Mouse (Mus musculus) spleen, adult 2 months (tissue): ENCODE data around the gene Trim8. TPM values are rescaled to one million over a fixed set of nuclear protein-coding genes. Genes with fewer than 3 reads are reported as not detected.

Experiments
- DNase-seq, 2 experiments: peaks; one replicate each; pipeline versions ENCODE4 v3.0.0 to v3.0.0-alpha.2; 2012 to 2021; ENCODE audit warnings: low spot score in 2 of 2, low read depth in 1 of 2
- H3K27ac ChIP-seq: fragments of 200-500 bp; 2 replicates; pipeline ENCODE4 v1.5.1; 2012; ENCODE audit warnings: low read length, inconsistent platforms; ENCODE audit not compliant: insufficient read depth
- H3K27me3 ChIP-seq: fragments of 200-500 bp; 2 replicates; pipeline ENCODE4 v1.6.1; 2012; ENCODE audit warnings: mild to moderate bottlenecking, moderate library complexity, low read length, inconsistent platforms; ENCODE audit not compliant: control insufficient read depth, insufficient read depth
- H3K36me3 ChIP-seq: fragments of 200-500 bp; 2 replicates; pipeline ENCODE4 v1.6.1; 2012; ENCODE audit warnings: mild to moderate bottlenecking, low read length, inconsistent platforms; ENCODE audit not compliant: control insufficient read depth, insufficient read depth
- H3K4me1 ChIP-seq: fragments of 200-500 bp; 2 replicates; pipeline ENCODE4 v1.6.1; 2011; ENCODE audit warnings: inconsistent platforms; ENCODE audit not compliant: control insufficient read depth, insufficient read depth, insufficient read length
- H3K4me3 ChIP-seq: fragments of 200-500 bp; 2 replicates; pipeline ENCODE4 v1.5.1; 2011; ENCODE audit warnings: mild to moderate bottlenecking, inconsistent platforms; ENCODE audit not compliant: insufficient read depth, insufficient read length; ENCODE audit errors: extremely low read depth
- CTCF ChIP-seq: fragments of 200-500 bp; IDR thresholded peaks from 2 replicates; pipeline ENCODE4 v1.5.1; 2011; ENCODE audit warnings: mild to moderate bottlenecking, inconsistent platforms; ENCODE audit not compliant: insufficient read depth, insufficient read length, insufficient replicate concordance; ENCODE audit errors: extremely low read depth
- POLR2A ChIP-seq: fragments of 200-500 bp; IDR thresholded peaks from 2 replicates; pipeline ENCODE4 v1.6.1; 2011; ENCODE audit warnings: low read depth, low read length, inconsistent platforms
- WGBS: fragments of 180-500 bp; shearing (Covaris S2); methylation state at CpG from one replicate; pipeline ENCODE4 v1.1.7; 2018; 5-methylcytosine and 5-hydroxymethylcytosine counted together
- polyA plus RNA-seq: library from polyadenylated mRNA; depleted of rRNA; stranded (reverse); fragments of >200 nt; gene quantifications from 2 replicates; pipeline ENCODE4 v1.2.3, GENCODE M21; 2012

Gene Trim8
- polyA plus RNA-seq, 1 experiment: 47.1 TPM

DNA sequence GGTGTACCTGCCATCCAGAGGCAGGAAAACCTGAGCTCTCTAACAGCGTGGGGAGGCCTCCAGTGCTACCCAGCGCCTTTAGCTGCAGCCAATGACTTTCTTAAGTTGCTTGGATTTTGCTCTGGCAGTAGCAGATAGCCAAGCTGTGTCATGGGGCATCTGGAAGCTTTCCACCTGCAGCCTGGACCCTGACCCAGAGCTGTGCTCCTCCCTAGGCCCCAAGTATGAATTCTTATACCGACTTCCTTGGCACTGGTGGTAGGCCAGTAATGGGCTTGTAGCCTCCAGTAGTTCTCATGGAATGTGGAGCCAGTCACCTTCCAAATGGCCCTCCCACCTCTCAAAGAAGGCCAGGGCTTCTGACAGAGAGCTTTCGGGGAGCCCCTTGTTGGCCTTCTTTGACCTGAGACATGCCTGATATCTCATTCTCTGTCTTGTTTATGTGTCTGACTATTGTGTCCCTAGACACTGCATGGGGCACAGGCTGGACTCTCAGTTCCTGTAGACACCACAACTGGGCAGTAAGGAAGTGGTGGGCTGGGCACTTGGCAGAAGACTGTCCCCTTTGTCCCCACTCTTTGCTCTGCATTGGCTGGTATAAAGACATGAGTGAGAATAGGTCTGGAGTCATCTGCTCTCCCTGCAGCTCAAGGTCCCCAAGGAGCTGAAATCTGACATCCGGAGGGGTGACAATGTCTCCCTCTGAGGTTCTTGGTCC is 45.3 kb upstream of the Trim8 start:
- Histone ChIP-seq H3K27ac (peak overlapping the region; percentile 19), H3K27me3 (no peaks in the 10 kb centered on the region), H3K4me1 (peaks cover 19% of the 10 kb centered on the region; the same call in 1 of the 2 replicates), H3K4me3 (no peak overlapping the region), H3K36me3 (peaks cover 6% of the 10 kb centered on the region; the same call in 1 of the 2 replicates)
- TF ChIP-seq CTCF: no peak
- TF ChIP-seq POLR2A: no peak
- DNase-seq: no peak
- WGBS: 61% methylated on average over 5 of the region's 5 CpGs

DNA sequence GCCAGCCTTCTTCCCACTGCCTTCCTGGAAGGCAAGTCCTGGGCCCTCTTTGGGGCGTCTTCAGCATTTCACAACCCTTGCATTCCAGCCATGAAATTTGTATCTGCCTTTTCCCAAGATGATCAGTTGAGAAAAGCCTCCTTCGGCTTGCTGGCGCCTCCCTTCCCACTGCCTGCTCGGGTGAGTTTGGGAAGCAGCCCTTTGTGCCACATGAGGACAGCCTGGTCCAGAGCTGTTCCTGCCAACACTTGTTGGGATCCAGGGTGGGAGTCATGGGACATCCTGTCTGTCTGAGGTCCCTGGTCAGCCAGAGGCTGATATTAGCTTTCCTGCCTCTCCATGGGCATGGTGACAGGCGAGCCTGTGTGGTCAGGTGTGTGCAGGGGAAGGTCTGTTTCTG is 43.7 kb upstream of the Trim8 start:
- Histone ChIP-seq H3K36me3 (peaks cover 3% of the 10 kb centered on the region; the same call in 1 of the 2 replicates), H3K4me1 (peaks cover 17% of the 10 kb centered on the region; the same call in 1 of the 2 replicates), H3K27me3 (no peaks in the 10 kb centered on the region), H3K27ac (no peak overlapping the region), H3K4me3 (no peak overlapping the region)
- TF ChIP-seq CTCF: no peak
- no peak for TF ChIP-seq POLR2A
- 87% methylated on average over 5 of the region's 5 CpGs for WGBS
- DNase-seq: no peak

DNA sequence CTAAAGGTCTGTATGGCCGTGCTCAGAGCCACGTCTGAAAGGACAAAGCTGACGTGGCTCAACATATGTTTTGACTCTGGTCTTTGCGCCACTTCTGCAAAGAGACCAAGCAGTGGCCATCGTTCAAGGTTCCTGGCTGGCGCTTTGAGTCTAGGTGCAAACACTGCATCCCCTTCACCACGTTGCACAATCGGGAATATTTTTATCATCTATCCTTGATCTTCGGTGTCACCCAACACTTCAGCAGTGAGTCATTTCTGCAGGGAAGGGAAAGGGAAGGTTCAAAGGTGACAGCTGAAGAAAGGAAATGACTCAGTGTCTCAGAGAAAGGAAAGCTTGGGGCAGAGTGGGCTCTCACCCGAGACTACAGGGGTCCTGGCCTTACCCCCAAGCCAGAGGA is 42.2 kb upstream of the Trim8 start:
- H3K36me3 ChIP-seq: peaks cover 3% of the 10 kb centered on the region; the same call in 1 of the 2 replicates
- 69% methylated on average over 10 of the region's 10 CpGs for WGBS
- peaks cover 11% of the 10 kb centered on the region; the same call in 1 of the 2 replicates for H3K4me1 ChIP-seq
- TF ChIP-seq POLR2A (no peak), CTCF (no peak)
- DNase-seq: no peak
- H3K4me3 ChIP-seq: no peak overlapping the region
- no peaks in the 10 kb centered on the region for H3K27me3 ChIP-seq
- no peak overlapping the region for H3K27ac ChIP-seq

DNA sequence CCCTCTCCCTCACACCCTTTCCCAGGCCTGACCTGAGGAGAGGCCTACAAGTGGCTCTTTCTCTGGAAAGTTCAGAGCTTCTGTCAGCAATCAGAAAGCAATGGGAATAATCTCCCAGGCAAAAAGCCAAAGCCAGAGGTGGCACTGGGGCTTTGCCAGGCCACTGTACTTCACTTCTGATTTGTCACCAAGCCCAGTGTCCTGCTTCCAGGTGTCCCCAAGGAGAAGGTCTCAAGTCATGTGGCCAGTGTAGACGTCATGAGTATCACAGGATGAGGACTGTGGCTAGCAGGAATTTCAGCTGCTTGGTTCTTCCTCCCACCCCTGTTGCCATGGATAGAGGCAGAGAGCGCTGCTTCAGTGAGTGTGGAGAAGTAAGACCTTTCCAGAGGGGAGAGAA is 41.6 kb upstream of the Trim8 start:
- Histone ChIP-seq H3K36me3 (peaks cover 3% of the 10 kb centered on the region; the same call in 1 of the 2 replicates), H3K27ac (no peak overlapping the region), H3K4me3 (no peak overlapping the region), H3K27me3 (no peaks in the 10 kb centered on the region), H3K4me1 (peaks cover 6% of the 10 kb centered on the region; the same call in 1 of the 2 replicates)
- TF ChIP-seq CTCF: no peak
- no peak for TF ChIP-seq POLR2A
- no peak for DNase-seq
- 80% methylated on average over 2 of the region's 2 CpGs for WGBS

DNA sequence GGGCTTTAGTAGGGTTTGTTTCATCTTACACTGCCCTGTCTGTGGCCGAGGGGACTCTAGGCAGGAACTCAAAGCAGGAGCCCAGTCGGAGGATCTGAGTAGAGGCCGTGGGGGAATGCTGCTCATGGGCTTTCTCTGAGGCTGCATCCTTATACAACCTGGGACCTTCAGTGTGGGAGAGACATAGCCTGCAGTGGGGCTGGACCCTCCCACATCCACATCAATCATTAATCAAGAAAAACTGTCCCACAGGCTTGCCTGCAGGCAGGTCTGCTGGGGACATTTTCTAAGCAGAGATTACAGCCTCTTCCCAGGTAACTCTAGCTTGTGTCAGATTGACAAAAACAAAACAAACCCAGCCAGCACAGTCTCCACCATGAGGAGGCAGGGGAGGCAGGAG is 38.9 kb upstream of the Trim8 start:
- no peaks in the 10 kb centered on the region for H3K27me3 ChIP-seq
- no peak overlapping the region for H3K27ac ChIP-seq
- no peak overlapping the region for H3K4me3 ChIP-seq
- peaks cover 17% of the 10 kb centered on the region; the same call in 1 of the 2 replicates for H3K4me1 ChIP-seq
- 95% methylated on average over 3 of the region's 3 CpGs for WGBS
- peaks cover 3% of the 10 kb centered on the region; the same call in 1 of the 2 replicates for H3K36me3 ChIP-seq
- no peak for DNase-seq
- TF ChIP-seq CTCF (no peak), POLR2A (no peak)

DNA sequence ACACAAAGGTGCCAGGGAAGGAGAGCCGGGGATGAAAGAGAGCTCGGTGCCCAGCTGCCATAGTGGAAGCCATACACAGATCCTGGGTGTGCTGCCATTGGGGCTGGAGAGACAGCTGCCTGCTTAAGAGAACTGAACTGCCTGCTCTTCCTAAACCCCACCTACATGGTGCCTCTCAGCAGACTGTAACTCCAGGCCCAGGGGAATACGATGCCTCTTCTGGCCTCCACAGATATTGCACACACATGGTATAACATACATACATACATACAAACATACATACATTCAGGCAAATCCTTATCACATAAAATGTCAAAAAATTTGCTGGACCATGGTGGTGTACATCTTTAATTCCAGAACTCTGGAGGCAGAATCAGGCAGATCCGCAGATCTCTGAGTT is 38.1 kb upstream of the Trim8 start:
- TF ChIP-seq POLR2A: no peak
- TF ChIP-seq CTCF: no peak
- no peak overlapping the region for H3K4me3 ChIP-seq
- DNase-seq: no peak
- no peak overlapping the region for H3K27ac ChIP-seq
- no peaks in the 10 kb centered on the region for H3K27me3 ChIP-seq
- WGBS: 95% methylated on average over 4 of the region's 4 CpGs
- H3K4me1 ChIP-seq: peaks cover 25% of the 10 kb centered on the region; the same call in 1 of the 2 replicates
- H3K36me3 ChIP-seq: peaks cover 3% of the 10 kb centered on the region; the same call in 1 of the 2 replicates

DNA sequence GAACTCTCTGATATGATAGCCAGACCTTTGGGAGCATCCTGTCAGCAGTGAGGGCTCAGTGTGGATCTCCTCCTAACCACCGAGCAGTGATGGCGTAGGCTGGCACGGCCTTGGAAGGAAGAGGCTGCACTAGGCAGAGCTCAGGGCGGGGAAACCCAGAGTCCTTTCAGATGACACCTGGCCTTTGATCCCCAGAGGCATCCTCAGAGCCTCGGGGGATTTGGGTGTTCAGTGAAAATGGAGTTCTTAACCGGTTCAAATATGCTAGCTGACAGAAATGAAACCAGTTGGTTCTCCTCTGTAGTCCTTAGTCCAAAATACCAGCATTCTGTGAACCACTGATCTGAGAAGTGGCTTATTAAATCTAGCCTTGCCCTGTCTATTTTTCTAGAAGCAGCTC is 35.3 kb upstream of the Trim8 start:
- Histone ChIP-seq H3K4me3 (peak overlapping the region; percentile 11; the same call in 1 of the 2 replicates), H3K27ac (peak overlapping the region; percentile 94), H3K36me3 (peaks cover 2% of the 10 kb centered on the region; the same call in 1 of the 2 replicates), H3K27me3 (no peaks in the 10 kb centered on the region), H3K4me1 (peaks cover 32% of the 10 kb centered on the region; the same call in 1 of the 2 replicates)
- DNase-seq: peak; percentile 84 to 91
- WGBS: 16% methylated on average over 6 of the region's 6 CpGs
- TF ChIP-seq POLR2A (peak; percentile 48; the same call in 1 of the 2 replicates), CTCF (no peak)
